Mouse (Mus musculus) kidney, adult 11 months (tissue): ENCODE data around the gene Dnaic2.

Experiments used
- DNase-seq: peaks from one replicate; pipeline ENCODE4 v3.0.0; 2022

Gene Dnaic2

GRCm38 (mm10) chr11:114747564-114748138 lies 20.4 kb downstream of the Dnaic2 start:
- no peak for DNase-seq

- peak; percentile 19 for DNase-seq
Measured at GRCm38 (mm10) chr11:114764820-114765818, 37.9 kb downstream of the Dnaic2 start, which contains the start of gene Kif19a. Kif19a (plus strand) TSS chr11:114765388.

GRCm38 (mm10) chr11:114769911-114770310 lies 42.7 kb downstream of the Dnaic2 start:
- no peak for DNase-seq

- no peak for DNase-seq
Measured at GRCm38 (mm10) chr11:114771896-114772295, 44.7 kb downstream of the Dnaic2 start.

GRCm38 (mm10) chr11:114780076-114780475 lies 52.9 kb downstream of the Dnaic2 start:
- DNase-seq: peak; percentile 19

- DNase-seq: no peak
Measured at GRCm38 (mm10) chr11:114785892-114786291, 58.7 kb downstream of the Dnaic2 start.

- DNase-seq: no peak
Measured at GRCm38 (mm10) chr11:114786326-114786725, 59.1 kb downstream of the Dnaic2 start.

- DNase-seq: no peak
Measured at GRCm38 (mm10) chr11:114787611-114788010, 60.4 kb downstream of the Dnaic2 start.

GRCm38 (mm10) chr11:114789061-114789714 lies 62.0 kb downstream of the Dnaic2 start:
- peak; percentile 51 for DNase-seq

GRCm38 (mm10) chr11:114789716-114790115 lies 62.5 kb downstream of the Dnaic2 start:
- no peak for DNase-seq

- DNase-seq: no peak
Measured at GRCm38 (mm10) chr11:114790171-114790570, 63.0 kb downstream of the Dnaic2 start.

GRCm38 (mm10) chr11:114790841-114791240 lies 63.6 kb downstream of the Dnaic2 start:
- no peak for DNase-seq

GRCm38 (mm10) chr11:114791351-114791889 lies 64.2 kb downstream of the Dnaic2 start:
- DNase-seq: no peak

GRCm38 (mm10) chr11:114791891-114792411 lies 64.7 kb downstream of the Dnaic2 start:
- DNase-seq: no peak

GRCm38 (mm10) chr11:114792931-114793494 lies 65.8 kb downstream of the Dnaic2 start:
- DNase-seq: no peak

- no peak for DNase-seq
Measured at GRCm38 (mm10) chr11:114793868-114794545, 66.8 kb downstream of the Dnaic2 start.

- no peak for DNase-seq
Measured at GRCm38 (mm10) chr11:114794691-114795090, 67.5 kb downstream of the Dnaic2 start.

- DNase-seq: peak; percentile 22
Measured at GRCm38 (mm10) chr11:114795231-114795746, 68.1 kb downstream of the Dnaic2 start.

GRCm38 (mm10) chr11:114795848-114796322 lies 68.7 kb downstream of the Dnaic2 start, which contains the start of gene Btbd17:
Btbd17 (minus strand) TSS chr11:114795945.
- DNase-seq: no peak

- no peak for DNase-seq
Measured at GRCm38 (mm10) chr11:114797176-114797575, 70.0 kb downstream of the Dnaic2 start.

GRCm38 (mm10) chr11:114797981-114798380 lies 70.8 kb downstream of the Dnaic2 start:
- no peak for DNase-seq
